Mouse (Mus musculus) bone marrow macrophage, adult 2 months (primary cell): ENCODE measurements around the gene Pcca.

ENCODE experiments used
- CTCF ChIP-seq: IDR thresholded peaks from 2 replicates; pipeline ENCODE4 v1.5.1; 2012; ENCODE audit warnings: low read depth, mild to moderate bottlenecking, low read length, moderate library complexity
- POLR2A ChIP-seq: IDR thresholded peaks from 2 replicates; pipeline ENCODE4 v1.6.1; 2012; ENCODE audit warnings: mild to moderate bottlenecking, low read depth, low read length, borderline replicate concordance

GRCm38 (mm10) chr14:122766448-122766847 lies 232.3 kb downstream of the Pcca start:
- TF ChIP-seq CTCF (no peak), POLR2A (no peak)
